7 mouse cellular contexts compared by ENCODE assay signal in the genomic region with DNA sequence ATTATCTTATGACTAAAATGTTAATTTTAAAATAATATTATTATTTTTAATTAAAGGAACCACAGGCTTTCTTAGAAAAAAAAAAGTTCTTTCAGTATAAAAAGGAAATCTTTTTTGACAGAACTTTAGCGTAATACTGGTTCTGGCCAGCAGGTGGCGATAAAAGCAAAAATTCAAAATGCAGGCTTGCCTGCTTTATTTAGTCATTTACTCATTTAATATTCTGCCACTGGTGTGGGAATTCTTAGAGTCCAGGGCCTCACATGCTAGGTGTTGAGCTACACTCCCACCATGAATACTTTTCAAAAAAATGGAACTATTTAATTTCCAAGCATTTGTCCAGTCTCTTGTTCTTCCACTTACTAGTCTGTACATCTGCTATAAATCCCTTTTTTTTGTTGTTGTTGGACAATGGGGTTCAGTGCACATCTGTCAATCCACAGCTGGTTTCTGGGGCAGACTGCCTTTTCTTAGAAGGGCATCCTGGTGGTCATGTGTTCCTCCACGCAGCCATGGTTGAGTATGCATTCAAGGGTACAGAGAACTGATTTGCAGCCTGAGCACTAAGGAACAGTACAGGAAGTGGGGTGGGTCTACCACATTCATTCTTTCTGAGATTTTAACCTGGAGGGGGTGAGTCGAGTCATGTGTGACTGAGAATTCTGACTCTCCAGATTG. TPM values are rescaled to one million over a fixed set of nuclear protein-coding genes. Genes with fewer than 3 reads are reported as not detected.
DNase-seq lines count a peak whose midpoint lies in the region; ATAC-seq and TF ChIP-seq lines count a peak whose summit lies in the region.

No protein-coding gene starts in this region.

- no peaks in the 10 kb centered on the region for H3K9me3 ChIP-seq in neural tube, embryonic 15.5 days (replicated peaks)
- H3K9me3 ChIP-seq in hindbrain, postnatal 0 days (ENCODE audit: low read length), result no peaks in the 10 kb centered on the region
- no peaks in the 10 kb centered on the region for H3K9me3 ChIP-seq in liver, embryonic 14.5 days (ENCODE audit: control insufficient read depth, low read length)

- no peak for TF ChIP-seq EP300 in liver, embryonic 14.5 days (IDR thresholded peaks at IDR 0.05; ENCODE audit: low read depth)

- H3K27ac ChIP-seq in neural tube, embryonic 15.5 days (replicated peaks), result no peak overlapping the region
- H3K27ac ChIP-seq in hindbrain, postnatal 0 days, result no peak overlapping the region
- no peak overlapping the region for H3K27ac ChIP-seq in liver, embryonic 14.5 days

- H3K36me3 ChIP-seq in neural tube, embryonic 15.5 days, result no peaks in the 10 kb centered on the region
- H3K36me3 ChIP-seq in hindbrain, postnatal 0 days (ENCODE audit: insufficient read depth, low read length), result no peaks in the 10 kb centered on the region
- H3K36me3 ChIP-seq in liver, embryonic 14.5 days (replicated peaks; ENCODE audit: control insufficient read depth, insufficient read depth, low read depth), result no peaks in the 10 kb centered on the region

- H3K4me3 ChIP-seq in neural tube, embryonic 15.5 days (replicated peaks), result no peak overlapping the region
- no peak overlapping the region for H3K4me3 ChIP-seq in hindbrain, postnatal 0 days (ENCODE audit: low read length)
- H3K4me3 ChIP-seq in liver, embryonic 14.5 days (ENCODE audit: insufficient read depth in 1 of 2, low read depth in 2 of 2, low read length in 2 of 2), result no peak overlapping the region

- no peak overlapping the region for H3K9ac ChIP-seq in neural tube, embryonic 15.5 days (replicated peaks)
- H3K9ac ChIP-seq in hindbrain, postnatal 0 days (replicated peaks; ENCODE audit: low read length), result no peak overlapping the region
- H3K9ac ChIP-seq in liver, embryonic 14.5 days (replicated peaks), result no peak overlapping the region

- H3K4me1 ChIP-seq in neural tube, embryonic 15.5 days, result peaks cover 5% of the 10 kb centered on the region; the same call in 1 of the 2 replicates
- 0 out of 2 replicates have a peak, but pooled peaks cover 5% of the 10 kb centered on the region for H3K4me1 ChIP-seq in hindbrain, postnatal 0 days (ENCODE audit: insufficient read depth, low read length)
- peaks cover 2 to 23% of the 10 kb centered on the region in 2 experiments; a peak in 3 of 4 replicates for H3K4me1 ChIP-seq in liver, embryonic 14.5 days (replicated peaks; ENCODE audit: control insufficient read depth in 2 of 2, insufficient read depth in 2 of 2, low read length in 1 of 2)

- peak; percentile 71 for DNase-seq in neural tube, embryonic 10.5 days (ENCODE audit: extremely low spot score, low spot score)
- DNase-seq in adrenal gland, adult 2 months, result peak; percentile 45
- DNase-seq in embryo, embryonic 9.5 days (ENCODE audit: extremely low spot score), result peak; percentile 56
- peak; percentile 78 for DNase-seq in hindbrain, postnatal 0 days (ENCODE audit: low spot score)
- DNase-seq in liver, embryonic 14.5 days (ENCODE audit: low read depth in 3 of 3, low spot score in 3 of 3), result peak; percentile 28 to 33 (median 31)
- DNase-seq in right cerebral cortex, postnatal 25 days, result peak; percentile 33

- no peak for ATAC-seq in neural tube, embryonic 15.5 days (ENCODE audit: low FRiP score)
- ATAC-seq in hindbrain, postnatal 0 days, result 0 out of 2 replicates have a peak, but pooled peaks have one; percentile 21
- ATAC-seq in liver, embryonic 14.5 days (ENCODE audit: insufficient read depth), result no peak

- H3K27me3 ChIP-seq in neural tube, embryonic 15.5 days (replicated peaks), result peaks cover 8% of the 10 kb centered on the region
- H3K27me3 ChIP-seq in hindbrain, postnatal 0 days (ENCODE audit: insufficient read depth, low read length), result no peaks in the 10 kb centered on the region
- H3K27me3 ChIP-seq in liver, embryonic 14.5 days (ENCODE audit: control insufficient read depth, insufficient read depth, low read length), result no peaks in the 10 kb centered on the region

- WGBS in neural tube, embryonic 15.5 days, result 30% methylated on average over 4 of the region's 4 CpGs
- 31% methylated on average over 4 of the region's 4 CpGs for WGBS in hindbrain, postnatal 0 days
- WGBS in liver, embryonic 14.5 days (ENCODE audit: insufficient replicate concordance), result 14% methylated on average over 4 of the region's 4 CpGs

- H3K4me2 ChIP-seq in neural tube, embryonic 15.5 days, result no peak overlapping the region
- H3K4me2 ChIP-seq in hindbrain, postnatal 0 days (ENCODE audit: low read depth, low read length), result no peak overlapping the region
- no peak overlapping the region for H3K4me2 ChIP-seq in liver, embryonic 14.5 days (ENCODE audit: low read depth)

- peak; percentile 73 for TF ChIP-seq CTCF in hindbrain, postnatal 0 days (IDR thresholded peaks at IDR 0.05; ENCODE audit: low read depth)
- peak; percentile 62 for TF ChIP-seq CTCF in liver, embryonic 14.5 days (IDR thresholded peaks at IDR 0.05; ENCODE audit: low read depth)

RNA-seq across cellular contexts. Expression of gene Sec61a1, which starts 30.6 kb away (rescaled TPM):
- polyA plus RNA-seq in neural tube, embryonic 15.5 days (2015; fragmentation: Nextera tagmentation; extraction: Ambion mirVana), result 138 and 161 TPM in 2 replicates
- 100 to 1,000 TPM; 162 to 201 TPM for total RNA-seq in adrenal gland, adult 2 months (2021)
- polyA plus RNA-seq in adrenal gland, adult 2 months (2012; rRNA removed), result 226 and 328 TPM in 2 replicates
- total RNA-seq in hindbrain, postnatal 0 days (2014; rRNA removed), result 183 and 201 TPM in 2 replicates
- polyA plus RNA-seq in hindbrain, postnatal 0 days (2015; fragmentation: Nextera tagmentation; extraction: Ambion mirVana), result 129 and 133 TPM in 2 replicates
- polyA plus RNA-seq in liver, embryonic 14.5 days (2012; rRNA removed), result 66.9 and 67.7 TPM in 2 replicates
- polyA plus RNA-seq in liver, embryonic 14.5 days (2014; fragmentation: Nextera tagmentation; extraction: Ambion mirVana), result 86.9 and 90.0 TPM in 2 replicates
